Mouse (Mus musculus) T-helper 17 cell (primary cell): ENCODE data around the gene Fam172a.

Experiments used
- in situ Hi-C, 2 experiments: fragments of 300-600 bp; cut with MboI, MseI; formaldehyde crosslinking; loops; 1 replicate in 1 of 2; 2 replicates in 1 of 2; pipeline ENCODE4 v1.15.1; 2025; ENCODE audit warnings: high pct_unique_total_duplicates in 2 of 2

Fam172a gene

GRCm38 (mm10) chr13:77959493-77960272 is 257.9 kb downstream of the Fam172a start:
- in situ Hi-C loops: no loop called here

GRCm38 (mm10) chr13:77976248-77976647 is 274.4 kb downstream of the Fam172a start:
- in situ Hi-C loops: no loop called here

GRCm38 (mm10) chr13:77977121-77977520 is 275.3 kb downstream of the Fam172a start:
- in situ Hi-C loops: no loop called here

- in situ Hi-C loops: loop anchor here (10.0 kb wide), 1 partner anchor 203 kb away; no protein-coding TSS in a partner anchor
These were observed 280.4 kb downstream of the Fam172a start for GRCm38 (mm10) chr13:77982105-77982851.

GRCm38 (mm10) chr13:77982852-77983202 is 281.0 kb downstream of the Fam172a start:
- in situ Hi-C loops: loop anchor here (10.0 kb wide), 1 partner anchor 202 kb away; no protein-coding TSS in a partner anchor

- in situ Hi-C loops: no loop called here
These were observed 289.5 kb downstream of the Fam172a start for GRCm38 (mm10) chr13:77991189-77991886.

GRCm38 (mm10) chr13:78004649-78005048 is 302.8 kb downstream of the Fam172a start:
- in situ Hi-C loops: no loop called here

GRCm38 (mm10) chr13:78005344-78005743 is 303.5 kb downstream of the Fam172a start:
- in situ Hi-C loops: no loop called here

- in situ Hi-C loops: no loop called here
These were observed 308.3 kb downstream of the Fam172a start for GRCm38 (mm10) chr13:78010176-78010575.

GRCm38 (mm10) chr13:78024683-78025294 is 323.0 kb downstream of the Fam172a start, which contains the start of gene Pou5f2:
TSS of gene Pou5f2 (plus strand) at chr13:78024902.
- in situ Hi-C loops: no loop called here

GRCm38 (mm10) chr13:78032821-78033220 is 331.0 kb downstream of the Fam172a start:
- in situ Hi-C loops: no loop called here

GRCm38 (mm10) chr13:78037203-78037602 is 335.4 kb downstream of the Fam172a start:
- in situ Hi-C loops: no loop called here

- in situ Hi-C loops: no loop called here
These were observed 341.4 kb downstream of the Fam172a start for GRCm38 (mm10) chr13:78043203-78043602.

- in situ Hi-C loops: no loop called here
These were observed 343.3 kb downstream of the Fam172a start for GRCm38 (mm10) chr13:78045116-78045515.

GRCm38 (mm10) chr13:78087751-78088150 is 385.9 kb downstream of the Fam172a start:
- in situ Hi-C loops: no loop called here

GRCm38 (mm10) chr13:78090701-78091100 is 388.9 kb downstream of the Fam172a start:
- in situ Hi-C loops: no loop called here

- in situ Hi-C loops: no loop called here
These were observed 390.1 kb downstream of the Fam172a start for GRCm38 (mm10) chr13:78091949-78092348.

- in situ Hi-C loops: no loop called here
These were observed 392.5 kb downstream of the Fam172a start for GRCm38 (mm10) chr13:78094352-78094751.

GRCm38 (mm10) chr13:78095071-78095973 is 393.5 kb downstream of the Fam172a start:
- in situ Hi-C loops: no loop called here

GRCm38 (mm10) chr13:78098858-78099445 is 397.1 kb downstream of the Fam172a start:
- in situ Hi-C loops: no loop called here
